Mouse (Mus musculus) thymus, postnatal 4 days (tissue): ENCODE data around the gene Ptprcap.

Experiments
- DNase-seq: peaks from one replicate; pipeline ENCODE4 v3.0.0; 2021

Gene Ptprcap

GRCm38 (mm10) chr19:4196548-4196947 lies 43.1 kb downstream of the Ptprcap start:
- DNase-seq, result no peak

DNA sequence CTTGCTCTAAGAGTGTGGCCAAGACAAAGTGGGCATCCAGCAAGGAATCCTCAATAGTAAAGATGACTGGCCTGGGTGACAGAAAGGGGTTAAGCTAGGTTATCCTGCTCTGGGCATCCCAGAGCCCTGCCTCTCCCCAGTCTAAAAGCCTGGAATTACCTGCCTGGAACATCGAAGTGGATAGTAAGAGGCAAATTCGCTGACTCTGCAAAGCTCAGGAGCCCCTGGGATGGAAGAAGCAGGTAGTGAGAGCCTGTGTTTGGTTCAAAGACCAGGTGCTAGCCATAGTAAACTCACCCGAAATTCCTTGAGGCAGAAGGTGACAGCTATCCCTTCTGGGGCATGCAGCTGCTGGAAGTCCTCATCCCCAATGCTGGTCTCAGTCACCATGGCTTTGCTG lies 43.8 kb downstream of the Ptprcap start:
- DNase-seq, result no peak

DNA sequence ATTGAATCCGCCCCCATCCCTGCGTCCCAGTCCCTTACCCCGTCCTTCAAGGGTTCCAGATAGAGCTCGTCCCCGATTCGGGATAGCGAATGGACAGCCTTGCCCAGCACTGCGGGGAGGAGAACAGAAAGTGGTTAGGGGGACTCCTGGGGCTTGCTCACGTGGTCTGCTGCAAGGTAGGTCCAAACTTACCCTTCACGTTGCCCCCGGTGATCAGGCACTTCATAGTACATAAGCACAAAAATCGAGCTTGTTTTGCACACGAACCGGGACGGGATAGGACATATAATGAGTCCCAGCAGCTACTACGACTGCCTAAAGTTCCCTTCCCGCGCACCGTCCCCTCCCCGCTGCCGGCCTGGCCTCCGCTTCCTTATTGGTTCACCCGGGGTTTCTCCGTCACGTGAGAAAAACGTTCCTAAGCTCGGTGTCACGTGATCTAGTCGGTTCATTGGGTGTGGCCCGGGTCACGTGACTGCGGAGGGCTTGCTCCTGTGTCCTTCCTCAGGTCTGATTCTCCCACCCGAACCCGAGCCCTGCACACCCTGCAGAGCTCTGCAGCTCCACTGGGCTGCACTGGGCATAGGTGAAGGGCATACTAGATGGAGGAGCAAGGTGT lies 48.0 kb downstream of the Ptprcap start, which contains the start of gene Rad9a:
TSS of gene Rad9a (minus strand) at position 372 of the 619 bp plus-strand sequence.
- peak; percentile 97 for DNase-seq

DNA sequence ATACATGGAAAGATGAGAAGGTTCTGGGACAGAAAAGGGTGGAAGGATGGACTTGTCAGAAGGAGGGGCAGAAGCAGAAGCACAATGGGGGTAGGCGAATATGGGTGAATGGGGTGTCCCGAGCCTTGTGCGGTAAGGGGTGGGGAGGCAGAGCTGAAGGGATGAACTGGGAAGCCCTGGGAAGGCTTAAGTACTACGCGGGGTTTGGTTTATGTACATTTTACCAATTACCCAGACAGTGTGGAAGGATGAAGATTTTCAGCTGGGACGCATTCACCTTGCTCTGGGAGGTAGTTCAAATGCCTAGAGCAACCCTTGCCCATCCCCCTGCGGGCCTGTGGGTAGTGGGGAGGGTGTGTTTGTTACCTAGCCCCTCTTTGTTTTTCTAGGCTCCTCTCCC lies 48.7 kb downstream of the Ptprcap start:
- DNase-seq, result peak; percentile 45

DNA sequence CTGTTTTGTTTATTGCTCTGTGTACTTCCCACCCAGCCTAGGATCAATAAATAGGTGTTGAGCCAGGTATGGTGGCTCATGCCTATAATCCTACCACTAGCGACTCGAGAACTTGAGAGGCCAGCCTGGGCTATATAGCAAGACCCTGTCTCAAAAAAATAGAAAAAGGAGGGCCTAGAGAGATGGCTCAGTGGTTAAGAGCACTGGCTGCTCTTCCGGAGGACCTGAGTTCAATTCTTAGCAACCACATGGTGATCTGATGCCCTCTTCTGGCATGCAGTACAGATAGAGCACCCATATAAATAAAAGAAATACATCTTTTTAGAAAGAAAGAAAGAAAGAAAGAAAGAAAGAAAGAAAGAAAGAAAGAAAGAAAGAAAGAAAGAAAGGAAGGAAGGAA lies 49.7 kb downstream of the Ptprcap start:
- DNase-seq, result peak; percentile 36

DNA sequence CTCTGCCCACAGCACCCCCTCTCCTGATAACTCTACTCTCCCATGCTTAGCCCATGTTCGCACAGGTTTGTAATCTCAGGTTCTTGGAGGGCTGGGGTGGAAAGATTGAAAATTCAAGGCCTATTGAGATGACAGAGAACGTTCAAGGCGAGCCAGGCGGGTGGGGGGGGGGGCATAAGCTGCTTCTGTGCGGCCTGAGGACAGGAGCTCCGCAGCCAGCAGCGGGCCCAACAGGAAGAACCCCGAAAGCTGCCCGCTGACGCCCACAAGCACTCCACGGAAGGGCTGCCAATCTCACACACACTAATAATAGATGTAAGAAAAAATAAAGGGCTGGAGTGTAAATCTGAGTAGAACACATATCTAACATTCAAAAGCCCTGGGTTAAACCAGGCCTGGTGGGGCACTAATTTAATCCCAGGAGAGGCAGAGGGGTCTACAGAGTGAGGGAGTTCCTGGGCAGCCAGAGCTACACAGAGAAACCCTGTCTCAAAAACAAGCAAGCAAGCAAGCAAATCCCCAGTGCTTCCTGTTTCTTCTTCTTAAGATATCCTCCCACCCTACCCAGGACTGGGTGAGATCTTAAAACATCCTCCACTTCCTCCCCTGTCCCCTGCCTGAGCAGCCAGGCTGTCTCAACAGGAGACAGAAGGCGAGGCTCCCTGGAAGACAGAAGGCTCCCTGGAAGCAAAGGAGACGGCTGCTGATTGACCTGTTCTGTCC lies 50.4 kb downstream of the Ptprcap start:
- peak; percentile 47 for DNase-seq

DNA sequence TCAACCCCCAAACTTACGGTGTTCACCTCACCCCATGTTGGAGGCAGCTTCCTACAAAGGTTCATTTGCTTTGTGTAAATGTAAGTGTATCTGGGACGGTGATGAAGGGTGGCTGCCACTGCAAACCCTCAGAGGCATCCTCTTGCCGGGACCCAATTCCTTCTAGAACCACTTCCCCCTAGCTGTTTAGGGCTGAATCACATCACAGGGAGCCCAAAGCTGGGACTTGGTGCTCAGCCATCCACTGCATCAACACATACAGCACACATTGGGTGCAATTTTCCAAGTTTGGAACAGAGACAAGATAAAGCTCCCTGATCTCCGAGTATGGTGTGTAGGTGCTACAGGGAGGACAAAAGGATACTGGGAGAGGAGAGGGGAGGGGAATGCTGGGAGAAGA lies 51.5 kb downstream of the Ptprcap start:
- DNase-seq, result no peak
